In genomic region chr13:59969484-59969883, GRCm38 (mm10) we compare ENCODE assay signal across 24 mouse cellular contexts.
A peak's percentile ranks its signal among the peaks of the same experiment; 100 is the strongest.
DNase-seq lines count a peak whose midpoint lies in the region; ATAC-seq and TF ChIP-seq lines count a peak whose summit lies in the region.
"Had no signal": no experiment of that assay in that cellular context is flagged by ENCODE, and none has a peak within 500 bp of the region (broad histone marks: within the 10 kb centered on the region; RNA-seq: fewer than 3 reads in every experiment).

No protein-coding gene starts in this region.

- no peaks in the 10 kb centered on the region for H3K36me3 ChIP-seq in heart, adult 2 months (ENCODE audit: control insufficient read depth, insufficient read depth, low read length)
- no peaks in the 10 kb centered on the region for H3K36me3 ChIP-seq in midbrain, embryonic 15.5 days (replicated peaks)
- no peaks in the 10 kb centered on the region for H3K36me3 ChIP-seq in midbrain, embryonic 13.5 days
- no peaks in the 10 kb centered on the region for H3K36me3 ChIP-seq in forebrain, embryonic 16.5 days (ENCODE audit: control insufficient read depth, insufficient read depth)
- H3K36me3 ChIP-seq: G1E; liver, embryonic 15.5 days; lung, embryonic 15.5 days had no signal

- WGBS in heart, adult 2 months = 79% methylated on average over 3 of the region's 3 CpGs
- 28% methylated on average over 3 of the region's 3 CpGs for WGBS in midbrain, embryonic 15.5 days
- 30% methylated on average over 3 of the region's 3 CpGs for WGBS in midbrain, embryonic 13.5 days
- 27% methylated on average over 3 of the region's 3 CpGs for WGBS in forebrain, embryonic 16.5 days

- no peaks in the 10 kb centered on the region for H3K4me1 ChIP-seq in heart, adult 2 months (ENCODE audit: control insufficient read depth, insufficient read depth, low read length)
- H3K4me1 ChIP-seq in midbrain, embryonic 15.5 days = peaks cover 27% of the 10 kb centered on the region
- H3K4me1 ChIP-seq in midbrain, embryonic 13.5 days (replicated peaks) = peaks cover 34% of the 10 kb centered on the region
- peaks cover 26% of the 10 kb centered on the region for H3K4me1 ChIP-seq in forebrain, embryonic 16.5 days (replicated peaks; ENCODE audit: control insufficient read depth, insufficient read depth, low read length)
- H3K4me1 ChIP-seq: liver, embryonic 15.5 days had no signal

- ATAC-seq in midbrain, embryonic 15.5 days (replicated peaks) = 0 out of 2 replicates have a peak, but pooled peaks have one; percentile 25
- no peak for ATAC-seq in midbrain, embryonic 13.5 days
- no peak for ATAC-seq in forebrain, embryonic 16.5 days
- ATAC-seq: intestine, embryonic 16.5 days had no signal

- intact Hi-C loops in heart, adult 2 months (cut with DNase I) = no loop called here
- intact Hi-C loops in gastrocnemius, postnatal 36 days (cut with DNase I) = no loop called here

- no peak overlapping the region for H3K27ac ChIP-seq in heart, adult 2 months
- H3K27ac ChIP-seq in midbrain, embryonic 15.5 days = no peak overlapping the region
- no peak overlapping the region for H3K27ac ChIP-seq in midbrain, embryonic 13.5 days
- peak overlapping the region; percentile 70; the same call in 1 of the 2 replicates for H3K27ac ChIP-seq in forebrain, embryonic 16.5 days (ENCODE audit: low read length)
- H3K27ac ChIP-seq: hindbrain, postnatal 0 days; liver, embryonic 15.5 days; lung, embryonic 15.5 days had no signal

- no peaks in the 10 kb centered on the region for H3K9me3 ChIP-seq in midbrain, embryonic 15.5 days
- no peaks in the 10 kb centered on the region for H3K9me3 ChIP-seq in midbrain, embryonic 13.5 days
- no peaks in the 10 kb centered on the region for H3K9me3 ChIP-seq in forebrain, embryonic 16.5 days (ENCODE audit: control insufficient read depth, low read length)
- H3K9me3 ChIP-seq: liver, embryonic 15.5 days; lung, embryonic 15.5 days had no signal

- no peak for TF ChIP-seq POLR2A in heart, adult 2 months (IDR thresholded peaks at IDR 0.05; ENCODE audit: insufficient read depth, low read depth, low read length)

- no peak for TF ChIP-seq EP300 in heart, adult 2 months (IDR thresholded peaks at IDR 0.05; ENCODE audit: insufficient read depth, low read depth, low read length)

- no peak for TF ChIP-seq CTCF in heart, adult 2 months (IDR thresholded peaks at IDR 0.05)

- no peak overlapping the region for H3K9ac ChIP-seq in heart, adult 2 months (ENCODE audit: low read depth, low read length)
- H3K9ac ChIP-seq in midbrain, embryonic 15.5 days = no peak overlapping the region
- no peak overlapping the region for H3K9ac ChIP-seq in midbrain, embryonic 13.5 days (replicated peaks)
- no peak overlapping the region; the same call in 1 of the 2 replicates for H3K9ac ChIP-seq in forebrain, embryonic 16.5 days (replicated peaks; ENCODE audit: low read depth, low read length)
- H3K9ac ChIP-seq: liver, embryonic 15.5 days; lung, embryonic 15.5 days had no signal

- H3K27me3 ChIP-seq in heart, adult 2 months (ENCODE audit: control insufficient read depth, insufficient read depth, low read length) = no peaks in the 10 kb centered on the region
- H3K27me3 ChIP-seq in midbrain, embryonic 15.5 days (replicated peaks) = peaks cover 8% of the 10 kb centered on the region; the same call in 1 of the 2 replicates
- H3K27me3 ChIP-seq in midbrain, embryonic 13.5 days = peaks cover 47% of the 10 kb centered on the region
- H3K27me3 ChIP-seq in forebrain, embryonic 16.5 days (replicated peaks; ENCODE audit: control insufficient read depth, insufficient read depth, low read length) = 0 out of 2 replicates have a peak, but pooled peaks cover 2% of the 10 kb centered on the region
- H3K27me3 ChIP-seq: CH12.LX had no signal

- H3K4me2 ChIP-seq in midbrain, embryonic 15.5 days = no peak overlapping the region
- H3K4me2 ChIP-seq in midbrain, embryonic 13.5 days (replicated peaks) = no peak overlapping the region
- no peak overlapping the region for H3K4me2 ChIP-seq in forebrain, embryonic 16.5 days (ENCODE audit: low read length)
- H3K4me2 ChIP-seq: liver, embryonic 15.5 days; lung, embryonic 15.5 days had no signal

- peak; percentile 49 for DNase-seq in heart, adult 11 months
- DNase-seq in heart, adult 2 months = no peak
- peak; percentile 21 for DNase-seq in kidney, postnatal 10 days
- DNase-seq in kidney, adult 11 months = no peak
- no peak for DNase-seq in gastrocnemius, postnatal 36 days
- DNase-seq: adrenal gland, adult 2 months; B cell, adult 2 months; embryo, embryonic 11 days; gastrocnemius, postnatal 25 days; kidney, postnatal 36 days; liver; lung, postnatal 4 days; right cerebral cortex, adult 18-20 months; right cerebral cortex, postnatal 4 days; thymus, postnatal 14 days had no signal

- H3K4me3 ChIP-seq in heart, adult 2 months = no peak overlapping the region
- H3K4me3 ChIP-seq in midbrain, embryonic 15.5 days = no peak overlapping the region
- H3K4me3 ChIP-seq in midbrain, embryonic 13.5 days (replicated peaks) = no peak overlapping the region
- no peak overlapping the region for H3K4me3 ChIP-seq in forebrain, embryonic 16.5 days (replicated peaks; ENCODE audit: low read length)
- H3K4me3 ChIP-seq: liver, embryonic 15.5 days; lung, embryonic 15.5 days had no signal

- H3K79me2 ChIP-seq in heart, adult 2 months (replicated peaks; ENCODE audit: control insufficient read depth, insufficient read depth, low read length) = no peaks in the 10 kb centered on the region

Comparison
In these comparisons a context has a peak if more than half of its experiments do, and no peak if none do; other contexts are left out.
1. DNase-seq: peak in heart, adult 11 months (single experiment) and kidney, postnatal 10 days (single experiment); none in heart, adult 2 months (0 of 2), kidney, adult 11 months (single experiment) and gastrocnemius, postnatal 36 days (0 of 2).